19 mouse cellular contexts compared by ENCODE assay signal in genomic region chr6:65465294-65465693, GRCm38 (mm10). TPM values are rescaled to one million over a fixed set of nuclear protein-coding genes. Genes with fewer than 3 reads are reported as not detected.
"Had no signal": no experiment of that assay in that cellular context is flagged by ENCODE, and none has a peak within 500 bp of the region (broad histone marks: within the 10 kb centered on the region; RNA-seq: fewer than 3 reads in every experiment).

No protein-coding gene starts in this region.

- H3K4me3 ChIP-seq: lung, embryonic 15.5 days; megakaryocyte, embryonic 14.5 days; midbrain, embryonic 13.5 days; midbrain, embryonic 15.5 days; neural tube, embryonic 12.5 days; stomach, embryonic 15.5 days had no signal

- H3K9me3 ChIP-seq: lung, embryonic 15.5 days; megakaryocyte, embryonic 14.5 days; midbrain, embryonic 13.5 days; midbrain, embryonic 15.5 days; neural tube, embryonic 12.5 days; stomach, embryonic 15.5 days had no signal

- ATAC-seq: lung, postnatal 0 days; midbrain, embryonic 13.5 days; midbrain, embryonic 15.5 days had no signal

- H3K36me3 ChIP-seq: lung, embryonic 15.5 days; midbrain, embryonic 13.5 days; midbrain, embryonic 15.5 days; neural tube, embryonic 12.5 days; stomach, embryonic 15.5 days had no signal

- H3K27ac ChIP-seq: lung, embryonic 15.5 days; macrophage; midbrain, embryonic 13.5 days; midbrain, embryonic 15.5 days; neural tube, embryonic 12.5 days; stomach, embryonic 15.5 days; stomach, postnatal 0 days had no signal

- H3K27me3 ChIP-seq: lung, embryonic 15.5 days; megakaryocyte, embryonic 14.5 days; midbrain, embryonic 13.5 days; midbrain, embryonic 15.5 days; neural tube, embryonic 12.5 days; stomach, embryonic 15.5 days had no signal

- H3K4me1 ChIP-seq: lung, embryonic 15.5 days; megakaryocyte, embryonic 14.5 days; midbrain, embryonic 13.5 days; midbrain, embryonic 15.5 days; neural tube, embryonic 12.5 days; stomach, embryonic 15.5 days had no signal

- H3K4me2 ChIP-seq: lung, embryonic 15.5 days; midbrain, embryonic 11.5 days; midbrain, embryonic 13.5 days; midbrain, embryonic 15.5 days; neural tube, embryonic 12.5 days; stomach, embryonic 15.5 days had no signal

- DNase-seq: lung, adult 2 months; lung, postnatal 14 days; lung, postnatal 36 days; right cerebral cortex, postnatal 14 days; thymus, adult 2 months; thymus, postnatal 25 days; thymus, postnatal 4 days had no signal

- H3K9ac ChIP-seq: lung, embryonic 15.5 days; midbrain, embryonic 13.5 days; midbrain, embryonic 15.5 days; neural tube, embryonic 12.5 days; stomach, embryonic 15.5 days had no signal

RNA-seq across cellular contexts. Expression of gene Tnip3, which starts 59.8 kb away (rescaled TPM):
- total RNA-seq: midbrain, postnatal 0 days had no signal
- polyA plus RNA-seq: midbrain, embryonic 13.5 days; midbrain, embryonic 15.5 days; midbrain, postnatal 0 days; neural tube, embryonic 12.5 days; testis, adult 2 months had no signal
